Mouse (Mus musculus) liver, adult 2 months (tissue): ENCODE results near the gene Nicn1.

Source experiments
- CTCF ChIP-seq: fragments of 200-500 bp; IDR thresholded peaks from 2 replicates; pipeline ENCODE4 v1.5.1; 2011; ENCODE audit warnings: low read depth, low read length, control low read depth
- POLR2A ChIP-seq: fragments of 200-500 bp; IDR thresholded peaks from 2 replicates; pipeline ENCODE4 v1.6.1; 2011; ENCODE audit warnings: low read length, control low read depth; ENCODE audit not compliant: insufficient read depth; ENCODE audit errors: extremely low read depth

DNA sequence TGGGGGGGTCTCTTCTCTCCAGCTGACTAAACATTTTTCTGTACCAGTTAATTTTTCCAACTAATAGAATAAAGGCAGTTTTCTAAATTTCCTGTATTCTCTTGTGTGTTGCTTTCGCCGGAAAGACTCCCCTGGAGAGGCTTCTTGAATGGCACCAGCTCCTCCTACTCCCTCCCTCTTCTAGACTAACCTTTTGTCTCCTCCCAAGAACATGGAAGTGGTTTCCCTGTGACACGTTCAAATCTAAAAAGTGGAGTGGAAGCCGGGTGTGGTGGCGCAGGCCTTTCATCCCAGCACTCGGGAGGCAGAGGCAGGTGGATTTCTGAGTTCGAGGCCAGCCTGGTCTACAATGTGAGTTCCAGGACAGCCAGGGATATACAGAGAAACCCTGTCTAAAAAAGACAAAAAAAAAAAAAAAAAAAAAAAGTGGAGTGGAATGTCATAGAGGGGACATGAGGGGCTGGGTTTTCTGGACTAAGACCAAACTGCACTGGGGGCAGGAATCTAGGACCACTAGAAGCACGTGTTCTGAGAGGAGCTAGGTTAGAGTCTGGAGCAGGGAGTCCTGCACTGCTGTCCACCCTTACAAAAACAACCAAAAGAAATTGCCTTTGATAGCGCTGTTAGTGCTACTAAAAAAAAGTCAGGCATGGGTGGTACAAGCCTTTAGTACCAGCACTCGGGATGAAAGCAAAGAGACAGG is 47.8 kb downstream of the Nicn1 start:
- TF ChIP-seq POLR2A: no peak
- TF ChIP-seq CTCF: no peak
